Mouse (Mus musculus) layer of hippocampus, adult 18-20 months (tissue): ENCODE measurements at regions not wholly inside any gene's neighbourhood (a gene's known extent, or its start where the extent isn't known, plus 50 kb on each side); places are given as distances from the start of the nearest gene placed in this dataset.

Experiments used
- DNase-seq, 2 experiments: peaks; one replicate each; pipeline ENCODE4 v3.0.0; 2022; ENCODE audit warnings: low spot score in 2 of 2

DNA sequence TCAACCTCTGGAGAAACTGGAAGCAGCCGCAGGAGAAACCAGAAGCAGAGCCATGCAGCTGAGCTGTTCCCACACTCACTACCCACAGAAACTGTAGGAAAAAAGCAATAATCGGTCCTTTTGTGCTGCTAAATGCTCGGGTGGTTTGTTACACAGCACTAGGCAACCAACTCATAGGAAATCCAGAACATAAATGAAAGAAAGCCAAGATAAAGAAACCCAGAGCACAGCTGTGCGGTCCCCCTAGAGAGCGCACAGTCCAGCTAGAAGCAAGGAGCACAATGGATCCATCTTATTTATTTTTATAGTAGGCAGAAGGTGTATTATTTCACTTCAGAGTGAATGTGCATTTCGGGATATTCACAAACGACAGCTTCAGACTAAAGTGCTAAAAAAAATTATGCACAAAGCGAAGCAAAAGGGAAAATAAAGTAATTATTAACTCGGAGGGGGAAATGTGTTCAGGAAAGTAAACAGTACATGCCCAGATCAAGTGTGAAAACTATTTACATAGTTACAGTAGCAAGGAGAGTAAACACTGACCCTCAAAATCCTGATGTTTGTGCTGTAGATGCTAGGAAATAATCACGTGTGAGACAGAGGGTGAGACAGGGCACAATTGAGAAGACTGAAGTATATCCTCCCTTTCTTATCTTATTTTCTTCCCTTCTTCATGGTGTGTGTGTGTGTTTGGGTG lies 204.4 kb upstream of the Noct start:
- DNase-seq = no peak

DNA sequence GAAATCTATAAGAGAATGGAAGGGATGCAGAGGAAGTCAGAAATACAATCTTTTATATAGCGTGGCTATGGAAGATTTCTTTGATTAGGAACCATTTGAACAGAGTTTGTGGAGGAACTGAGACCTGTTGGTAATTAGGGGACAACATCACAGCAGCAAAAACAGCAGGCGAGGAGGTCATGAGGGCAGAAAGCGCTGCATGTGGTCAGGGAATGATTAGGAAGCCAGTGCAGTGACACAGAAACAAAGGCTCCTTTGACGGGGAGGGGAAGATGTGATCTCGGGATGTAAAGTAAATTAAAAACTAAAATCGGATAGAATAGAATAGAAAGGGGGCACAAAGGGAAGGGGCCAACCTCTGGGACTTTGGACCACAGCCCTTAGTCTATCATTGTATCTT lies 199.6 kb upstream of the Noct start:
- no peak for DNase-seq

DNA sequence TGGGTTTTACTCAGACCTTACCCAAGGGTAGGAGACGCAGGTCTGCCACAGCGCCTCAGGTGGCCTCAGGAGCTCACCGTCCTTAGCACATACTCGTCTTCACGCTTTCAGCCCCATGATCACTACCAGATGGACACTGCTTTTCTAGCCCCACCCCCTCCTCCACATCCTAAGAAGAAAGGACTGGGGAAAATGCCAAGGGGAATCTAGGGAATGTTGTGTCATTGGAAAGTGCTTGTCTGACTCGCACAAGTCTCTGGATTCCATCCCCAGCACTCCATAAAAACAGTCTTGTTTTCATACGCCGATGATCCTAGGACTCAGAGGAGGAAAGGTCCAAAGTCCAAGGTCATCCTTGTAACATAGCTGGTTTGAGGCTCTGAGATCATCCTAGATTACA lies 192.4 kb upstream of the Noct start:
- no peak for DNase-seq

DNA sequence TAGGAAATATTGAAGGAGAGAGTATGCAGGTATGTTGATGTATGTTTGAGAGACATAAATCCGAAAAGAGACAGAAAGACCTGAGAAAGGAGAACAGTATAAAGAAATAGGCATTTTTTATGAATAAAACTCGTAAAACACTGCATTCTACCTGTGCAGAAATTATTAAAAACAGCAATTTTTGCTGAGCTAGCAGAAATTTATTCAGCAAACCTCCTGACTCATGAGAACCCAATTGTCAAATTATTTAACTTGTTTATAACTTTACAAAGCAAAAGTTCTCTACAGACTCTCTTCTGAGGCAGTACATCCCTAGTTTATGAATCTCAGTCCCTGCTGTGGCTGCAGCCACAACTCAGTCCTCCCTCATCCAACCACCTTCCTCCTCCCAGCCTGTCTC lies 191.0 kb upstream of the Noct start:
- DNase-seq = no peak

DNA sequence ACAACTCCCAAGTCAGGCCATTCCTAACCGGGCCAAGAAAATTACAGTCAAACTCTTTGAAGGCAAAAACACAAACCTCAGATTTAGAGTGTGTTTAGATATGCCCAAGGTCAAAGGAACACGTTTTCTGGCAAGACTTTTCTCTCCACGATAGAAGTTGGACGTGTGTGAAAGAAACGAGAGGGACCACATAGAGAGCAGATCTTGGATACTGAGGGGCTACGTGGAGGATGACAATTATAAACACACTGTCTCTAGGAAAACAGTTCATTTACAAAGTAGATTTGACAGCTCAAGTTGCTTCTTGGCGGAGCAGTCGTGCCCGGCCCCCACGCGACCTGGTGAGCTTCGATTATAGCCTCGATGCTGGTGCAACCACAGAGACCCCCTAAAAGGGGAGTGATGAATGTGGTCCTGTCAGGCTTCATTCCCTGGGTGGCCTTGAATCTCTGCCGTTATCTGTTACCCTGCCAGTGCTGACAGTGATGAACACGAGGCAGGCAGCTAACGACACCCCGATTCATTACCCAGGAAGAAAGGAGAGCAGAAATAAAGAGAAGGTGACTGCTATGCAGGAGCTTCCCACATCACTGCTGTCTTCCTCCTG lies 187.4 kb upstream of the Noct start:
- DNase-seq = no peak

DNA sequence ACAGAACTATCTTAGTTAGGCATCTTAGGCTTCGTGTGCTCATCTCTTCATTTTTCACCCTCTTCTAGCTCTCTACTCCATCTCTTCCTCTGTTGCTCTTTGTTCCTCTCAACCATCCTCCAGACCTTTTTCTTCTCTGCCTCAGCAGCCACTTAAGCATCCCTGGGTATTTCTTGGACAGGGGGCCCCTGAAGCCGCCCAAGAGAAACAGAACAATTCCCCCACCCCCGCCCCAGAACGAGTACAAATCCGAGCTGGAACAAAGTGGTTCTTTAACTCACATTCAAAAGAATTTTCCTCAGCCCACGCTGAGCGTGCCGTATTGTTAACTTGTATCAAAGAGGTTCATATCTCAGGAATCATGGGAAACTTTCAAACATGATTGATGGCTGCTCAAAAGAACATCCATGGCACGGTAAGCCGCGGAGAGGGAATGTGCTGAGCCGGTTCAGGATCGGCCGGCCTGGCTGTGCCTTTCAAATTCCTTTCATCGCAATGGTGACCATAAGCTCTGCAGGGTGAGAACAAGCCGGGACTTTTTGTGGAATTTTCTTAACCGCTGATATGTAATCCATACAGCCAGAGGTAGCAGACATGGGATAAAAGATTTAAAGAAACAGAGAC lies 181.9 kb upstream of the Noct start:
- DNase-seq = peak in 1 of 2 experiments; percentile 47

DNA sequence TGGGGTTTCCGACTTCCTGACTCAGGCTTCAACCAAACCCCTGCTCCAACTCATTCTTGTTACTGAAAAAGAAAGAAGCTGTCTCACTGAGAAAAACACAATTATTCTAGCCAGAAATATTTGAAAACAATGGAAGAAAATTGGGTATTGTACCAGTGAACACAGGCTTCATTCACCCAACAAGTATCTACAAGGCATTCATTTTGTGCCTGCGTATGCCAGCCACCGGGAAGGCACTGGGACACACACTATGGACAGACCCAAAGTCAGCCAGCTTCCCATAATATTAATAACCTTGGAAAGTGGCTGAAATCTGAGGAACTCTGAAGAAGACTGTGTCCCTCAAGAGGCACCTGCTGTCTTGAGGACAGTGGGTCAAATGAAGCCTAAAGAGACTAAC lies 175.5 kb upstream of the Noct start:
- DNase-seq = no peak

DNA sequence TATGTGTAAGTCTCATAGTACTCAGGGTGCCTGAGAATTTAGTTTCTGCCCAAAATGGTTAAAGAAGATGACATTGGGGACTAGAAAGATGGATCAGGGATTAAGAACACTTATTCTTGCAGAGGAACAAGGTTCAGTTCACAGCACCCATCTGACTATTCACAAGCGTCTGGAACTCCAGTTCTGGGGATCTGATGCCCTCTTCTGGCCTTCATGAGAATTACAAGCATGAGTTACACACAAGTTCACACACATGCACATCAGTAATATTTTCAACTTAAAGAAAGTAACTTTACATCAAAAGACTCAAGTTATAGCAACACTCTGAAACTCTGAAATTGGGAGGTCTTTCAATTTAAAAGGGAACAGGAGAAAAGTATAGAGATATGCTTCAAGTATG lies 174.1 kb upstream of the Noct start:
- no peak for DNase-seq

DNA sequence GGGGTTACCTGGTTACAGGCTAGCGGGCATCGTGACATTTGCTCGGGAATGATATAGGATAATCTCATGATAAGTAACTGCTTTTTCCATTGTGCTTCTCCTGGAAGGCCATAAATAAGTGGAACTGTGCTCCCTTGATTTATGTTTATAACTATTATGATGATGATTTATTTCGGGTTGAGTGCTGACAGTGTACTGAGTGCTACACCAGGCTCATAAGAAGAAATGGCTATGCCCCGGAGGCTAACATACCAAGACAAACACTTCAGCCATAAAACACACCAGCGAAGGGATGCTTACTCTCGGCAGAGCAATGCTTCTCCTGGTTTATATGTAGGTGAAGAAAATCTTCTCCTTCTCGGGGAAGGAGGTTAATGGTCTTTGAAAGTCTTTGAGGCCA lies 169.2 kb upstream of the Noct start:
- DNase-seq = no peak

DNA sequence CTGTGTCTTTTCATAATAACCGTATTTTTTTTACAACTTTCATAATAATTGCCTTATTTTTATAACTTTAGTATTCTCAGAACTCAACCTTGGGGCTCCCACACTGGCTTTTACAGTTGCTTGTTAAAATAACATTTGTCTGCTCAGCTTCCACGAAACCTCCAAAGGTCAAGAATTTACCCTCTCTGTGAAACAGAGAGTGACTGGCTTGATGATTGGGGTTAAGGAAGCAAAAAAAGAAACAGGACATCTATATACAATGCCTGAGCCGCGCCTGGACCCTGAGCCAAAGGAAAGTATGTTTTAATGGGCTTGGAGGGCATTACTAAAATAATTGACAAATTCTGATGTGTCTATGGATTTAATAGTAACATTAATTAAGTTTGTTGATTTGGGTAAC lies 160.0 kb upstream of the Noct start:
- DNase-seq = no peak

DNA sequence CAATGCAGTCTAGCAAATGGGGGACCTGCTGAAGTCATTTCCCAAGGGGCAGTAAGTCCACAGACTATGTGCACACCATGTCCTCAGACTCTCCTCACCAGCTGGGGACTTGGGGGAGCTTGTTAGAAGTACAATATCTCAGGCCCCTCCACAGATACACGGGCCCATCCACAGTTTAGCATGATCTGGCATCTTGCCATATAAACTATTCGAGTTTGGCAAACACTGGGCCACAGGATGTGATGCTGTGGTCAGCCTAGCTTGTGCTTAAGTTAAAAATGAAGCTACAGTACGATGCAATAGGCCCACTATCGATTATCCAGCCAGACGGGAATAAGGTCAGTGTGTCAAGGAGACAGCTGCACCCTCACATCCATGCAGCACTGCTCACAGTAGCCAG lies 157.9 kb upstream of the Noct start:
- no peak for DNase-seq

DNA sequence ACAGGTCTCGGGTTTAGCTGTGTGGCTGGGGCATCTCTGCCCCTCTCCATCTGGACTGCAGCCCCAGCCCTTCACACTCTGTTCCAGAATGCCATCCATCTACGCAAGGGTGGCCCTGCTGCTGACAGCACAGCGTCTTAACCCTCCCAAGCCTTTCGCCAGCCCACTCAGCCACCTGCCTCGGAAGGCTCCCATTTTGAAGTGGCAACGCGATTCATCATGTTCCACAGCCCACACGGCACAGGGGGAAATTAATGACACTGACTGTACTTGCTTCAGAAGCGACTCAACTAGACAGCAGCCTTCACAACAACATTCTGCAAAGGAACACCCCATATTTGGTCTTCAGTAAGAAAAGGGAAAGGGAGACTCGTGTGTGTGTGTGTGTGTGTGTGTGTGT lies 151.8 kb upstream of the Noct start:
- DNase-seq = peak; percentile 55 to 69

DNA sequence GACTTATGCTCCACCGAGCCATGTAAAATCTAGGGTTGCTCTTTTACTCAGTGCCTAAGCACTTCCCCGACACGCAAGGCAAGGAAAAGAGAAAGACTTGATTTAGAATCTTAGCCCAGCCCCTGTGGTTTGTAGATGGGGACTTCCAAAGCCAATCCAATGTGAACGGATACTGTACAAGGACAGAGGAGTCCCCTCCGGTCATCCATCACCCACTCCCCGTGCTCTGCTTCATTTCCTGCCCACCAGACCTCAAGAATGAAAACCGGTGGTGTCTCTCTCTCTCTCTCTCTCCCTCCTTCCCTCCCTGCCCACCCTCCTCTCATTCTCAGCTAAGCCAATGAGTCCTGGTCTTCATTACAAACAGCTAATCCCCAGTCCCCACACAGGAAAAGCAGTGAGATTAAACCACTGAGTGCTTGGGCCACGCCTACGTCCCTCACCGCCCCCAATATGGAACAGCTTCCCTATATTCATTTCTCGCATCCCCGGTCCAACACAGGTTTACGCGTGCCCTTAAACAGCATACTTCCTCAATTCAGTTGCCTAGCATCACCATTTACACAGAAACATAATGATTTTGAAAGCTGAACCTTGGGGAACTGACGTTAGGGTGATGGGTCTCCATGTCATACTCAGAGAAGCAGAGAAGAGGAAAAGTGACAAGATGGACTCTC lies 151.1 kb upstream of the Noct start:
- no peak for DNase-seq

DNA sequence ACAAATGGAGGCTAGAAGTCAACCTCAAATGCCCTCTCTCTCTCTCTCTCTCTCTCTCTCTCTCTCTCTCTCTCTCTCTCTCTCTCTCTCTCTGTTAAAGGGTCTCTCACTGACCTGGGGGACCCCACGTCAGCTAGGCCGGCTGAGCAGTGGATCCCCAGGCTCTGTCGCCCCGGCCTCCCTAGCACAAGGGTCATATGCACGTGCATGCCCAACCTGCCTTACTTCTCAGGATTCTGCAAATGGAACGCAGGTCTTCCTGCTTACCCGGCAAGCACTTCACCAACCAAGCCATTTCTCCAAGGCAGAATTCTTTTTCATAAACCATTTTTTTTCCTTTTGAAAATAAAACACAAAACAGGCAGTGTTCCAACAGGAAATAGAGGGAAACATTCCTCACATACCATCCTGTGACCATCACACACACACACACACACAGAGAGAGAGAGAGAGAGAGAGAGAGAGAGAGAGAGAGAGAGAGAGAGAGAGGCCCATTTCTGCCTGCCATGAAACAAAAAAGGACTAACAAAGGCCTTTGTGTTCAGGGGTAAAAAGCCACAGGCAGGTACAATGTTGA lies 150.4 kb upstream of the Noct start:
- DNase-seq = no peak

DNA sequence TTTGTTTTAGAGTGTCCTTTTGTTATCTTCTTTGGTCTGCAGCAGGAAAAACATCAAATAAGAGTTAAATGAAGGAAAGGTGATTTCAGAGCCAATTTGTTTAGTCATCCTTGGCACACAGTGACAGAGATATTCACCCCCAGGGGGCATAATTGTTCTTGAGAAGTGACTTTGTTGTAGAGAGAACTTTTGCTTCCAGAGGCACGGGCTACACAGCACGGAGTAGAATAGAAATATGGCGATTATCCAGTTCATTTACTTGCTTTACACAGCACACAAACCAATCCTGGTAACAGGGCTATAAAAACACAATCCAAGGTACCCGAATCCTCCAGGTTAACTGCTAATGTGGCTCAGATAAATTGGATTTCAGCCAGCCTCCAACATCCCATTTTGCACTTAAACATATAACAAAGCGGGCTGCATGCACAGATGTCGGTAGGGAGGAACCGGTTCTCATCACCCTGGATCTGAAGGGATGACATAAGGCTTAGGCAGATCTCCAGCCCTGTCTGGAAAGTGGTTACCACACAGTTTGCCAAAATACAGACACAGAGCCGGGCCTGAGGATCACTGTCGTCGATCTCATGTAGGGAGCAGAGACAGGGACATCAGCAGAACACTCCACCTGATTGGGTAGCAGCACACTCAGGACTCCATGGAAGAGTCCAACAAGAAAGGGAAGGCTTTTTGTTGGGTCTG lies 148.9 kb upstream of the Noct start:
- DNase-seq = peak in 1 of 2 experiments; percentile 52

DNA sequence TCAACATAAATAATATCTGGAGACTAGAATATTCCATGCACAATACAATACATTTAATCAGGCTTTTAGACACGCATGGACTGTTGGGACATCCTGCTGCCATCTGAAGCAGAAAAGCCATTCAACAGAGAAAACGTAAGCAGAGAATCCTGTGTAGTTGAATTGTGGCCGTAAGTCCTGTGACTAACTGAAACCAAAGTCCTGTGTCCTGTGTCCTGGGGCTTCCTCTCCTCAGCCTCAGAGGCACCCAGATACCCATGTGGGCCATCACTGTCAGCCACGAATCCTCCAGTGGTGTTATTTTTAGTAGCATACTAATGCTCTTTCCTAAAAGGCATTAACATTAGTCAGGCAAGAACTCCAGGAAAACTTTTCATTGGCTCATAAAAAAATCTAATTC lies 145.8 kb upstream of the Noct start:
- DNase-seq = no peak

DNA sequence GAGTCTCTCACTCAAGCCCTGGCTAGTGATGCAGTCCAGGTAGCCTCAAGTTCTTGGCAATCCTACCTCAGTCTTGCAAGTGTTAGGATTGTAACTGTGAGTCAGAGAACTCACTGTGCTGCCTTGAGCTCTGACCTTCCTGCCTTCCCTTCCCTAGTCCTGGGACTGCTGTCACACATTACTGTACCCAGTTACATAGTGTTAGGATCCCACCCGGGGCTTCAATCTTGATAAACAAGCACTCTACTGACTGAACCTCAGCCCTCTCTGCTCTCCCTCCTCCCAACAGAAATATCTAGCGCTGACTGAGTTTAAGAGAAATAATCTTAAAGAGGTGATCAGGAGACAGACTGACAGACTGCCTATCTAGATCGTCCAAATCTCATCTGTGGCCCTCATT lies 143.8 kb upstream of the Noct start:
- DNase-seq = no peak

DNA sequence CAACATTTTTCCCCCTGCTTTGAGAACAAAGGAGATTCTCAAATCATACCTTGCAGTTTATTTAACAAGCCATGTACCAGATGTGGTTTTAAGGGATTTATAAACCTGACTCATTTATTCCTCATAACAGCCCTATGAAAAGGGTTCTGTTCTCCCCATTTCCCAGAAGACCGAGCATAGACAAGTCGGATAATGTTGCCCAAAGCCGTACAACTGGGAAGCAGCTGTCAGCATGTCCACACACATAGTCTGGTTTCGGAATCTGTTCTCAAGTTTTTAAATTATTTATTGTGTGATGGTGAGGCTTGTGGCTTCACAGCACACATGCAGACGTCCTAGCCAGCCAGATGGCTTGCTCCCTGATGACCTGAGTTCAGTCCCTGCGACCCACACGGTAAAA lies 143.4 kb upstream of the Noct start:
- no peak for DNase-seq

DNA sequence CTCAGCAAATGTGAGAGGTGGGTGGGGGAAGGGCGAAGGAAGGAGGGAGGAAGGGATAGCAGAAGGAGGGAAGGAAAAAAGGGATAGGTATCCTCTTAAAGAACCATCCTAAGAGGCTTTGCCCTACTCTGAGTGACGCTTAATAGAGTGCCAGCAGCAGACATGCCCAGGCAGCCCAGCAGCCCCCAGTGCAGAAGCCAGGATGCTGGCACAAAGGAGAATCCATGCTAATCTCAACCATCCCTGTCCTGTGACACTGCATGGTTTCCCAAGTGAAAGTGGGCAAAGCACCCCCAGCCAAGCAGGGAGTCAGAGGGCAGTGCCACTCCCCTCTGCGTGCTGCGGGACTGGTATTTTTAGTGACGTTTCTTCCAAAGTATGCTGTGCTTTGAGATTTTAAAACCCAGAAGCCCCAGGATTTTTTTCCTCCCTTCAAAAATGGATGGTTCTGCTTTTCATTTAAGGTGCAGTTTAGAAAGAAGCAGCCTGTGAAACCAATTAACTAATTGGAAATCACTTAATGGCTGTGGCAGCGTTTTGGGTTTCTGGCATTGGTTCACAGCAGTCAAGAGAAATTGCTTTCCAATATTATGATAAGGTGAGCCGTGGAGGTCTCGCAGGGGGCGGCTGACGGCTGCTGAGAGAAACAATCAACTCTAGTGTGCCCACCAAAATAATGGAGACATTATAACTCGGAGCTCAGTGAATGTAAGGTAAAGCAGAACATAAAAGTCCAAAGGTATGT lies 141.2 kb upstream of the Noct start:
- no peak for DNase-seq

DNA sequence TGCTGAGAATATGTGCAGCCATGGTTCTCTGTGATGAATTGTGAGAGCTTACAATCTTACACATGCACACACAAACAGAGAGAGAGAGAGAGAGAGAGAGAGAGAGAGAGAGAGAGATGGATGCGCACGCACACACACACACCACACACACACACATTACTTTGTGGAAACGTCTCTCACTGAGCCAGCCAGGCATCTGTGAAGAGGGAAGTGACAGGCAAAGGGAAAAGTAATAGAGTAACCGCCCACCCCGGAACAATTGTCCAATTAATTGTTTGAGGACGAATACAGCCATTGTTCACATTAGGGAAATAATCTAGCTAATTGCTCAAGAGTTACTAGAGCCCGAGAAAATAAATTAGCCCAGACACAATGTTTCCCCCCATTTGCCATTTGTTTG lies 140.7 kb upstream of the Noct start:
- no peak for DNase-seq

DNA sequence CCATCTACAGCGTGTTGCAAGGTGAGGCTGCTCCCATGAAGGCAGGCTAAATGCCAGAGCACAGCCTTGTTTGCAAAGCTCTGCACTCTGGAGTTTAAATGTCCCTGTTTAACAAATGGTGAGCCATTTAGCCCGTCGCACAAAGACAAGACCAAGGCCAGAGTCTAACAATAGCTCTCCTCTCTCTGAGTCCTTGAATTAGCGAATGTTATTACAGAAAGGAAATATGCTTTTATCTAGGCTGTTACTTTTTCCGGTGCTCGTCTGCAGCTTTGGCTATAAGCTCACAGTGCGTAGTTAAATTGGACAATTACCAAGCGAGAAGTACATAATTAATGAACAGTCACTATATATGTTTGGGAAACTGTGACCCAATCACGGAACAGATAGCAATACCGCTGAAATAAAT lies 137.8 kb upstream of the Noct start:
- no peak for DNase-seq
